Mouse (Mus musculus) lung, embryonic 15.5 days (tissue): ENCODE results near the gene Nfasc. TPM values are rescaled to one million over a fixed set of nuclear protein-coding genes. Genes with fewer than 3 reads are reported as not detected.
A peak's percentile ranks its signal among the peaks of the same experiment; 100 is the strongest.

ENCODE experiments used
- ATAC-seq: fragments of 200-750 bp; cut with Nextera tagmentation; 2 replicates; pipeline ENCODE4 v1.8.0; 2017; ENCODE audit warnings: moderate number of reproducible peaks, borderline replicate concordance; ENCODE audit not compliant: low FRiP score, low TSS enrichment; ENCODE audit errors: extremely low read depth
- H3K27ac ChIP-seq: fragments of 300-500 bp; sonication (generic); 2 replicates; pipeline ENCODE4 v1.5.1; 2015; ENCODE audit warnings: moderate library complexity, mild to moderate bottlenecking, inconsistent platforms
- H3K27me3 ChIP-seq: fragments of 300-500 bp; sonication (generic); 2 replicates; pipeline ENCODE4 v1.6.1; 2015; ENCODE audit warnings: inconsistent platforms
- H3K36me3 ChIP-seq: fragments of 300-500 bp; sonication (generic); 2 replicates; pipeline ENCODE4 v1.6.1; 2015; ENCODE audit warnings: inconsistent platforms
- H3K4me1 ChIP-seq: fragments of 300-500 bp; sonication (generic); 2 replicates; pipeline ENCODE4 v1.6.1; 2015; ENCODE audit warnings: inconsistent platforms
- H3K4me2 ChIP-seq: fragments of 300-500 bp; sonication (generic); 2 replicates; pipeline ENCODE4 v1.6.1; 2015; ENCODE audit warnings: inconsistent platforms, mild to moderate bottlenecking, moderate library complexity
- H3K4me3 ChIP-seq: fragments of 300-500 bp; sonication (generic); 2 replicates; pipeline ENCODE4 v1.5.1; 2015; ENCODE audit warnings: mild to moderate bottlenecking, inconsistent platforms
- H3K9ac ChIP-seq: fragments of 300-500 bp; sonication (generic); 2 replicates; pipeline ENCODE4 v1.6.1; 2015; ENCODE audit warnings: inconsistent platforms
- H3K9me3 ChIP-seq: fragments of 300-500 bp; sonication (generic); 2 replicates; pipeline ENCODE4 v1.6.1; 2016; ENCODE audit warnings: inconsistent platforms
- WGBS: fragments of 180-500 bp; shearing (Covaris S2); methylation state at CpG from one replicate; pipeline ENCODE4 v1.1.7; 2015; 5-methylcytosine and 5-hydroxymethylcytosine counted together
- polyA plus RNA-seq: library from polyadenylated mRNA; unstranded; fragments of >200 nt; fragmentation: Nextera tagmentation; extraction: Ambion mirVana; gene quantifications from 2 replicates; pipeline ENCODE4 v1.2.1, GENCODE M21; 2015

Gene Nfasc
- polyA plus RNA-seq, 1 experiment from 2014 or later: 0.65 TPM

DNA sequence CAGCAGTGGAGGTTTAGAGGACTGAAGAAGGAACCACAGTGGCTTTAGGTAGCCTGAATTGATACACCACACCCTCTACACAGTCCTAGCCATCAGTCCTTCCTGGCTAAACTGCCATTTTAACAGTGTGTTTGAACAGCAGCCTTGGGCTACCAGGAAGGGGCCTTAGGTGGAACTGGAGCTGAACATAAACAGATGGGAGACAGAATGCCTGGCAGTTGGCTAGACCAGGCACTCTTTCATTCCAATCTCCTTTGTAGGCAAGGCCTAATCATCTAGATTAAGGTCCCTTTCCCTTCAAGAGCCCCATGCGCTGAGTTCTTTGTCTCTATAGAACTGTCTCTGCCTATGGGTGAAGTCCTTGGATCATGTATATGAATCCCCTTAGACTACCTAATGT lies 170.0 kb downstream of the Nfasc start:
- WGBS: 96% methylated on average over 1 of the region's 1 CpGs

DNA sequence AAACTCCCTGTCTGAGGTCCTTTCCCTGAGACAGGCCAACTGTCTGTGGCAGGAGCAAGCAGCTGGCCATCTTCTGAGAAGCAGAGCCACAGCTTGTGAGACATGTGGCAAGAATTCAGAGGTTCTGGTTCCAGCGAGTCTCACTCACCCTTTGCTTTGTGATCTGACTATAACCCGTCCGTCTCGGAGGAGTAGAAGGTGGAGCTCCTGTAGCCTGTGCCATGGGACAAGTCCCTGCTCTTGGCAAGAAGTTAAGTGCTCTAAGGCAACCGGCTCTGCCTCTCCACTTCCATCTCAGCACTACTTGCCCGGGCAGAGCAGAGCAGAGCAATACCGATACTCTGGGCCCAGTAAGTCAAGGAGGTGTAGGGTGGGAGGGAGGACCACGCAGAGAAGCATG lies 170.7 kb downstream of the Nfasc start:
- H3K4me3 ChIP-seq: no peak overlapping the region

More for the DNA sequence above, 170.0 kb downstream of the Nfasc start:
- H3K27me3 ChIP-seq: no peaks in the 10 kb centered on the region
- H3K27ac ChIP-seq: no peak overlapping the region
- H3K36me3 ChIP-seq: no peaks in the 10 kb centered on the region
- H3K9ac ChIP-seq: no peak overlapping the region
- ATAC-seq: no peak
- H3K4me3 ChIP-seq: no peak overlapping the region
- H3K4me1 ChIP-seq: no peaks in the 10 kb centered on the region
- H3K4me2 ChIP-seq: no peak overlapping the region
- no peaks in the 10 kb centered on the region for H3K9me3 ChIP-seq

DNA sequence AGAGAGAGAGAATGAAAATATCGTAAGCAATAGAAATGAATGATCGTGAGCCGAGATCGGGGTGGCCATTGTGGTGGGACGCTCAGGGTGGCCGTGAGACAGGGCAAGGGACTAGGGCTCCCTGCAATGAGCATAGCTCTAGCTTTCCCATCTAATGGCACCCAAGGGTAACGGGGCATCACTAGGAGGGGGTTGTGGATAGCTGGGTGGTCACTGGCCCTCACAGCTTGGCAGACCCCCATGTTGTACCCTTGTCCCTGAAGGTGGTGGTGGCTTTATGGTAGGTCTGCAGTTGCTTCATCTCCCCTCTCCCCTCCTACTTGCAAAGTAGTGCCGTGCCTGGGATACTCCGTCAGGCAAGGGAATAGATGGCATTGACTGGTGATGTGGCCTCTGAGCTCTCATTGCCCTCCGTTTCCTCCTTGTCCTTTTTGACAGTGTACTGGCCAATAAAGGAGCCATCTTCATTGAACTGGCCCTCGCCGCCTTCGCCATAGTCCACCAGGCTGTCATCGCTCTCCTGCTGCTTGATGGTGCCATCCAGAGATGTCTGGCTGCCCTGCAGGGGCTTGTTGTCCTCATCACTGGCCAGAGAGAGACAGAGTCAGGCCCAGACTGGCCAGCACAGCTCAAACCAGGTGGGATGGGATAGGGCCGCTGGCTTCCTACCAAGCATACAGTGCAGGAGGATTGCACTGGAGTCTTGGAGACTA lies 171.4 kb downstream of the Nfasc start:
- Histone ChIP-seq H3K4me3 (no peak overlapping the region), H3K9ac (no peak overlapping the region), H3K4me1 (no peaks in the 10 kb centered on the region), H3K36me3 (no peaks in the 10 kb centered on the region), H3K27ac (no peak overlapping the region), H3K9me3 (no peaks in the 10 kb centered on the region), H3K27me3 (no peaks in the 10 kb centered on the region), H3K4me2 (no peak overlapping the region)
- no peak for ATAC-seq
- WGBS: 86% methylated on average over 15 of the region's 15 CpGs

More for the DNA sequence above, 170.7 kb downstream of the Nfasc start:
- no peak overlapping the region for H3K9ac ChIP-seq
- no peak overlapping the region for H3K27ac ChIP-seq
- WGBS: 81% methylated on average over 8 of the region's 8 CpGs
- no peak for ATAC-seq
- H3K4me1 ChIP-seq: no peaks in the 10 kb centered on the region
- H3K9me3 ChIP-seq: no peaks in the 10 kb centered on the region
- H3K27me3 ChIP-seq: no peaks in the 10 kb centered on the region
- H3K36me3 ChIP-seq: no peaks in the 10 kb centered on the region
- H3K4me2 ChIP-seq: no peak overlapping the region

DNA sequence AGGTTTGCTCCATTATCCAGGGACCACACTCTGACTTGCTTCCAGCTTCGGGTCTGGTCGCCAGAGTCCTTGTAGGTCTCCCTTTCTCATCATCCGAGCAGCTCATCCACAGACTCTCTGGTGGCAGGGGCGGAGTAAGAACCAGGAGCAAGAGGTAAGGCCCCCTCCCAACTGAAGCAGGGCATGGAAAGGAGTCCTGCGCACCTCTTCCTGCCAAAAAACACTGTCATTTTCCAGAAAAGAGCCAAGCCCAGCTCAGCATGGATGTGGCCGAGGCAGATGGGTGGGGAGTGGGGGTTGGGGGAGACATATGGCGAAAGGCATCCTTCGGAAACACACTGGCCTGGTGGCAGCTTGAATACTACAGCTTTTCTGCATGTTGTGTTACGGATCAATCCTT lies 172.1 kb downstream of the Nfasc start:
- Histone ChIP-seq H3K36me3 (no peaks in the 10 kb centered on the region), H3K27me3 (no peaks in the 10 kb centered on the region), H3K9ac (no peak overlapping the region), H3K4me1 (no peaks in the 10 kb centered on the region), H3K4me2 (no peak overlapping the region), H3K27ac (no peak overlapping the region), H3K9me3 (no peaks in the 10 kb centered on the region), H3K4me3 (no peak overlapping the region)
- ATAC-seq: no peak
- WGBS: 78% methylated on average over 9 of the region's 9 CpGs

DNA sequence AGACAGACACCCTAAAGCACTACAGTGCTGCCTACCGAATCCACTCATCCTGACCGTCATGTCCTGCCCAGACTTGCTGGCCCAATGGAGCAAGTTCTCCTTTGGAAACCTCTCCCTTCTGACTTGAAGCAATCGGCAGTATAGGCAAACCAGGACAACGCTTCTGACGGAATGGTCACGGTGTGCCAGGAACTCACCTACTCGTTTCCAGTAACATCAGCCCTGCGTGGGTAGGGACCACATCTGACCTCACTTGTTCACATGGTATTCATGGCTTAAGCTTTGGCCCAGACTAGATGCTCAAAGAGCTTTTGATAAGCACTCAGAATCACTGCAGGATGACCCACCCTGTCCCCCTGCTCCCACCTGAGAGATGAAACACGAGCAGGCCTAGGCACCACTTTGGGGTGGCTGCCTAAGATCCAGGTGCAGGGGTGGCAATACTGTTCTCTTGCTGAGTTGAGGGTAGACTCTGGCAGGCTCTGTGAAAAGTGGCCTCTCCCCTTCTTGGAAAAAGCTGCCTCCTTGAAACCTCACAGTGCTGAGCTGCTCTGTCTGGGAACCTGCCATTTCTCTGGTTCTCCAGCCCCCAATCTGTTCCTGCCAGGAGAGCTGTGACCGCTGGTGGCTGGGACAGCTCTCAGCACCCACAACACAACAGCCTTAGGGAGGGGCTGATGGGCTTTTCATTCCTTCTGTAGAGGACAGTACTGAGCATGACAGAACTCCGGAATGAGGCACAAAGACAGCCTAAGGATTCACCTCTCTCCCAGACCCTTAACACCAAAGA lies 174.1 kb downstream of the Nfasc start:
- H3K9ac ChIP-seq: no peak overlapping the region
- H3K27ac ChIP-seq: no peak overlapping the region
- H3K36me3 ChIP-seq: no peaks in the 10 kb centered on the region
- no peaks in the 10 kb centered on the region for H3K9me3 ChIP-seq
- no peaks in the 10 kb centered on the region for H3K4me1 ChIP-seq
- ATAC-seq: no peak
- no peak overlapping the region for H3K4me3 ChIP-seq
- no peaks in the 10 kb centered on the region for H3K27me3 ChIP-seq
- H3K4me2 ChIP-seq: no peak overlapping the region
- WGBS: 83% methylated on average over 11 of the region's 11 CpGs

DNA sequence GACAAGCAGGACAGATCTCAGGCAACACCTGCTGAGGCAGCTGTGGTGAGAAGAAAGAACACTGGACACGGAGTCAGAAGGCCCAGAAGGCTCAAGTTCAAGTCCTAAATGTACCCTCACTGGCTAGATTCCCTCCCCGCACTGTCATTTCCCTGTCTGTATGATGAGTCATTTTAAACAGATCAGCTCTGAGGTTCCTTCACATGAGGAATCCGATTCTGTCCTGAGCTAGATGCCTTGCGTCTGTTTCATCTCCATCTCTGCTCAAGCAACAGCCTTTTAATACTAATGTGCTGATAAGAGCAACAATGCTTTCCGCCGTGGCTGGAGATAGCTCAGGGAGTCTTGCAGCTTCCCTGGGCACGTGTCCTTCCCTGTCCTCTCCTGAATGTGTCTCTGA lies 175.8 kb downstream of the Nfasc start:
- H3K4me1 ChIP-seq: peaks cover 4% of the 10 kb centered on the region; the same call in 1 of the 2 replicates
- peaks cover 2% of the 10 kb centered on the region; the same call in 1 of the 2 replicates for H3K27me3 ChIP-seq
- H3K4me2 ChIP-seq: no peak overlapping the region
- H3K27ac ChIP-seq: no peak overlapping the region
- WGBS: 36% methylated on average over 7 of the region's 7 CpGs
- no peak overlapping the region for H3K9ac ChIP-seq
- H3K9me3 ChIP-seq: no peaks in the 10 kb centered on the region
- no peak overlapping the region for H3K4me3 ChIP-seq
- no peaks in the 10 kb centered on the region for H3K36me3 ChIP-seq
- no peak for ATAC-seq

DNA sequence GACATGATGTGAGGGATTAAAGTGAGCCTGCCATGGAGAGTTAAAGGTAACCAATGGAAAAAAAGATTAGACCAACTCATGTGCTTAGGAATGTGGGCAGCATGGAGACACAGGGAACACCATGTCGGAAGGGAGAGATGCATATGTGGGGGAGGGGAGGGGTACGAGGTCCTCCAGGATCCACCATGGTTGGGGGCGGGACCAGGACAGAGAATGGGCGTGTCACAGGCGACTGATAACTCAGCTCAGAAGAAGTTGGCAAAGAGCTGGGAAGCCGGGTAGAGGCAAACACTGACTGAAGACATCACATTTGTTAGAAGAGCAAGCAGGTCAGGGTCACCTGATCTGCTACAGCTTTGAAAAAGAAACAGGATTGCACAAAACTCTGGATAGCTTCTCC lies 176.7 kb downstream of the Nfasc start:
- Histone ChIP-seq H3K9me3 (no peaks in the 10 kb centered on the region), H3K4me3 (no peak overlapping the region), H3K4me1 (peaks cover 5% of the 10 kb centered on the region; the same call in 1 of the 2 replicates), H3K4me2 (no peak overlapping the region), H3K9ac (no peak overlapping the region), H3K27ac (no peak overlapping the region), H3K36me3 (no peaks in the 10 kb centered on the region), H3K27me3 (peaks cover 7% of the 10 kb centered on the region)
- WGBS: 21% methylated on average over 6 of the region's 6 CpGs
- no peak for ATAC-seq

DNA sequence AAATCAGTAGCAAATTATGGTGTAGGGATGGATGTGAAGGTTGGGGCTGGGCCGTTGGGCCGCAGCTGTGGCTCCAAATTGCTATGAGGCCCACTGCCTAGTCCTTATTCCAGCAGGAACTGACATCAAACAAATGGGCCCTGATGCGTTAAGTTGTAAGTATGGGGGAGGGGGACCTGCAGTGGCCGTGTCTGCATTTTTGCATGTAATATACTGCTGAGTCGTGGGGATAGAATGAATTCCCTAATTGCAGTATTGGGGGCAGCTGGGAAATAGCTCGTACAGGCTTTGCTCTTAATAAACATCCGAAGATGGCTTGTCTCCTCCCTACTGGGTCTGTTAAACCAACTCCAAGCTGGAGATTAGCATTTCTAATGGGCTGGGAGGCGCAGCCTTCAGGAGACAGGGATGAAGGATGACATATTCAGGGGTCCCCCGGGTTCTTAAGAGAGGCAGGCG lies 179.2 kb downstream of the Nfasc start:
- Histone ChIP-seq H3K9me3 (no peaks in the 10 kb centered on the region), H3K27ac (no peak overlapping the region), H3K4me1 (peaks cover 20% of the 10 kb centered on the region), H3K4me2 (no peak overlapping the region), H3K36me3 (no peaks in the 10 kb centered on the region), H3K27me3 (peaks cover 15% of the 10 kb centered on the region), H3K9ac (no peak overlapping the region), H3K4me3 (no peak overlapping the region)
- no peak for ATAC-seq
- WGBS: 31% methylated on average over 10 of the region's 10 CpGs

DNA sequence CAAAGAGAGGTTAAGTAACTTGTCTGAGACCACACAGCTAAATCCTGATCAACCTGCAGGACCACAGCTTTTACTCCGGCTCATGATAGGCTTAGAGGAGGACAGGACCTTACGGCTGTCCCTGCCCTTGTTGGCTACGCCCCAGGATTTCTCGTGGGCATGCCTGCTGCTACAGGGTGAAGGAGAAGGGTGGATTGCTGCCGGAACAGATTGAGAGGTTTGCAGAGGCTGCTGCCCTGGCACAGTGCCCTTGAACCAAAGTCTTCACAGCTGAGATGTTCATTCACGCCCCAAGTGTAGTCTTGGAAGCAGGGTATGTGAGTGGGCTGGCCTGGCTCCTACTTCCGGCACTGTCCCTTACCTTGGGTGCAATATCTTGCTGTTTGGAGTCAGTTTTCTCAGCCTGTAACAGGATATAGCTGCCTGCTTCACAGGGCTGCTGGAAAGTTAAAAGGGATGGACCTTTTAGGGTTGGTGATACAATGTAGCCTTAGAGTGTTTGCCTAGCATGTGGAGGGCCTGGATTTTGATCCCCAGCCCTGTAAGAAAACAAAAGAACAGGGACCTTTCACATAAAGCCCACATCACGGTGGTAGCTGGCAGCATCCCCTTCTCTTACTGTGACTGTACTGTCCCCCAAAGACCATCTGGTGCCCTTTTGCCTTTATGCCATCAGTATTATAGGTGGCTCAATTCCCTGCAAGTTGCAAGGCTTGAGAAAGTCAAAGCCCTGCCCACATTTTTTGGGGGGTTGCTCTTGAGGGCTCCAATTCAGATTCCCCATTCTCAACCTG lies 180.5 kb downstream of the Nfasc start:
- ATAC-seq: no peak
- H3K27me3 ChIP-seq: peaks cover 15% of the 10 kb centered on the region
- no peak overlapping the region for H3K9ac ChIP-seq
- no peak overlapping the region for H3K27ac ChIP-seq
- no peaks in the 10 kb centered on the region for H3K36me3 ChIP-seq
- 39% methylated on average over 8 of the region's 8 CpGs for WGBS
- no peaks in the 10 kb centered on the region for H3K9me3 ChIP-seq
- peaks cover 22% of the 10 kb centered on the region for H3K4me1 ChIP-seq
- no peak overlapping the region for H3K4me3 ChIP-seq
- H3K4me2 ChIP-seq: no peak overlapping the region

DNA sequence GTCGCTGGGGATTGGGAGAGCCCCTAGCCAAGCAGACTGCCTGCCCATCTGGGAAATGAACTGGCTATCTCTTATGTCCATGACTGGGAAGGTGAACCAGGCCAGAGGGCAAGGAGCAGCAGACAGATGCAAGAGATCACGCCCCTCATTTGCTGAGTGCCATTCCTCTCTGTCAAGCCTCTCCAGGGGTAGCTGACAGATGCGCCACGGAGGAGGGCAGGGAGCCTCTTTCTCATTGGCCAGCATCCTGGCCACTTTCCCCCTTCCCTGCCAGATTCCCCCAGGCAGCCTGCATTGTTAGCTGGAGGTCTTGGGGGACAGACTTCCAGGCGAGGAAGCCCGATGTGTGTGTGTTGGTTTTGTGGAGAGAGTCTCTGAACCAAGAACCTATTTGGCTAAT lies 182.6 kb downstream of the Nfasc start:
- no peak overlapping the region for H3K4me2 ChIP-seq
- H3K9ac ChIP-seq: no peak overlapping the region
- H3K9me3 ChIP-seq: no peaks in the 10 kb centered on the region
- H3K27me3 ChIP-seq: peaks cover 15% of the 10 kb centered on the region
- no peaks in the 10 kb centered on the region for H3K36me3 ChIP-seq
- no peak for ATAC-seq
- 27% methylated on average over 6 of the region's 6 CpGs for WGBS
- no peak overlapping the region for H3K4me3 ChIP-seq
- no peak overlapping the region for H3K27ac ChIP-seq
- peaks cover 22% of the 10 kb centered on the region for H3K4me1 ChIP-seq

DNA sequence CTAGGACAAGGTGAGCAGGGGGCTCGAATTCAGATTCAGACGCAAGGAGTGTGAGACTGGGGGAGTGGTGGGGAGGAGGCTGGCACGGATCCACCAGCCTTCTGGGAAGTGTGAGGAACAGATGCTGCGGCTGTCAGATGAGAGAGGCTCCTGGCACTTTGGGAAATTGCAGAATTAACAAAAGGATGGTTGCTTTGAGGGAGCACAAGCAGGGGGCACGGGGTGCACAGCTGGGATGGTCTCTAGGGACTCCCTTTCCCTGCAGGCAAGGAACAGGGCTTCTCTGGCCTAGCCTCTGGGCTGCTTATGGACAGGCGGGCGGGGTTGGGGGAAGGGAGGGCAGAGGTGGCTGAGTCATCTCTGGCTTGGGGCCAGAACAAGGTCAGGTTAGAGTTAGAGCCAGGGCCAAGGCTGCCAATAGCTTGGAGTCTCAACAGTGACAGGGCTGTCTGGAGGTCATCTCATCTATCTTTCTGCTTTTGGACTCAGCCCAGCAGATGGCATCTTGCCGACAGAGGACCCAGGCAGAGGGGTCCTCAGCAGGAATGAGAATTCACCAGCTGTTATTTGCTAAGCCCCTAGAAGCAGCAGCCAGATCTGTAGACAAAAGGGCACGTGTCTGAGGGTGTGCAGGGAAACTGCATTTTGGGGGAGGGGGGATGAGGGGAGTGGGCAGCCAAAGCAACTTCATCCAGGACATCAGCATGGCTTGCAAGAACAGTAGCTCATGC lies 183.5 kb downstream of the Nfasc start:
- Histone ChIP-seq H3K9ac (no peak overlapping the region), H3K4me3 (no peak overlapping the region), H3K27ac (no peak overlapping the region), H3K36me3 (no peaks in the 10 kb centered on the region), H3K27me3 (peaks cover 15% of the 10 kb centered on the region), H3K4me1 (peaks cover 22% of the 10 kb centered on the region), H3K9me3 (no peaks in the 10 kb centered on the region), H3K4me2 (no peak overlapping the region)
- peak; percentile 62; the same call in 1 of the 2 replicates for ATAC-seq
- WGBS: 7% methylated on average over 9 of the region's 9 CpGs
